Mouse (Mus musculus): ENCODE measurements at regions not wholly inside any gene's neighbourhood (a gene's known extent, or its start where the extent isn't known, plus 50 kb on each side); places are given as distances from the start of the nearest gene placed in this dataset.
"Not testable (repeated sequence)": the region's sequence is repeated elsewhere in the genome, so short reads cannot be mapped to it uniquely, and the experiment has no call there.

- DNase-seq (ENCODE audit: low spot score) (no peak), ATAC-seq (ENCODE audit: extremely low read depth, insufficient number of reproducible peaks, low FRiP score, poor library complexity, severe bottlenecking) (peak; percentile 77)
- Histone ChIP-seq H3K36me3 (replicated peaks) (no peaks in the 10 kb centered on the region), H3K9me3 (replicated peaks) (no peaks in the 10 kb centered on the region), H3K27me3 (ENCODE audit: insufficient read depth, low read length) (no peaks in the 10 kb centered on the region), H3K4me3 (ENCODE audit: low read depth, low read length) (peak overlapping the region; percentile 38; the same call in 1 of the 2 replicates), H3K4me1 (ENCODE audit: insufficient read depth, low read depth, low read length) (peaks cover 5% of the 10 kb centered on the region)
- TF ChIP-seq TAL1 (conservative IDR thresholded peaks at IDR 0.05; ENCODE audit: low read depth, low read length) (no peak), GATA1 (IDR thresholded peaks at IDR 0.05; ENCODE audit: borderline replicate concordance, low read length) (no peak), POLR2AphosphoS5 (IDR thresholded peaks at IDR 0.05; ENCODE audit: insufficient replicate concordance, low read depth, low read length) (no peak), GATA2 (IDR thresholded peaks at IDR 0.05; ENCODE audit: borderline replicate concordance, low read depth, low read length) (no peak), CTCF (IDR thresholded peaks at IDR 0.05; ENCODE audit: low read depth, low read length) (no peak)
Measured at GRCm38 (mm10) chr15:17448218-17448617, 719.7 kb downstream of the Cdh9 start.

DNA sequence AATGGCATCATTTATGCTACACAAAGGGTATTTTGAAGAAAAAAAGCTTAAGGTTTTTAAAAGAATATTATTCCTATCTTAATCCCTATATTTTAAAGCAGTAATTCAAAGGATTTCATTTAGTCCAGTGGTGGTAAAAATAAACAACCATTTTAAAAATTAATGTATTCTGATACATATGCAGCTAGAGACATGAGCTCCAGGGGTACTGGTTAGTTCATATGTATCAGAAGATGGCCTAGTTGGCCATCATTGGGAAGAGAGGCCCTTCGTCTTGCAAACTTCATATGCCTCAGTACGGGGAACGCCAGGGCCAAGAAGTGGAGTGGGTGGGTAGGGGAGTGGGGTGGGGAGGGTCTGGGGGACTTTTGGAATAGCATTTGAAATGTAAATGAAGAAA lies 721.2 kb downstream of the Cdh9 start:
- DNase-seq (ENCODE audit: low spot score); ATAC-seq (ENCODE audit: extremely low read depth, insufficient number of reproducible peaks, low FRiP score, poor library complexity, severe bottlenecking); H3K27me3 ChIP-seq (ENCODE audit: insufficient read depth, low read length); H3K4me3 ChIP-seq (ENCODE audit: low read depth, low read length); H3K9me3 ChIP-seq (replicated peaks); H3K36me3 ChIP-seq (replicated peaks); H3K4me1 ChIP-seq (ENCODE audit: insufficient read depth, low read depth, low read length): not testable (repeated sequence)

DNA sequence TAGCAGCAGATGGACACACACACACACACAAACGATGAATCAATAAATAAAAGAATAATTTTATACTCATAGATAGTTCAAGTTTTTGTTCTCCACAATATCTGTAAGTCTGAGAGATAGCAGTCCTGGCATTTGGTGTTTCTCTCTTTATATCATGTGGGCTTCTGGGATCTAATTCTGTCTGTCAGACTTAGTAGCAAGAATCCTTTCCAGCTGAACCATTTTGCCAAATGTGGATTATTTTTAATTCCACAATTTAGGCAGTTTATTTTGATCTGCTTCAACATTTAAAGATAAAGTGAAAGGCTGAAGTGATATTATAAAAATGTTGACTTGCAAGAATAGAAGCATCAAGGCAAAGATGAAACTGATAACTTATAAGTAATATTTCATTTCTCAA lies 738.5 kb downstream of the Cdh9 start:
- no peak overlapping the region for H3K4me3 ChIP-seq (ENCODE audit: low read depth, low read length)
- TF ChIP-seq CTCF (IDR thresholded peaks at IDR 0.05; ENCODE audit: low read depth, low read length), result no peak
- no peaks in the 10 kb centered on the region for H3K27me3 ChIP-seq (ENCODE audit: insufficient read depth, low read length)
- ATAC-seq (ENCODE audit: extremely low read depth, insufficient number of reproducible peaks, low FRiP score, poor library complexity, severe bottlenecking) (no peak), DNase-seq (ENCODE audit: low spot score) (no peak)
- no peaks in the 10 kb centered on the region for H3K9me3 ChIP-seq (replicated peaks)
- H3K4me1 ChIP-seq (ENCODE audit: insufficient read depth, low read depth, low read length), result no peaks in the 10 kb centered on the region
- no peaks in the 10 kb centered on the region for H3K36me3 ChIP-seq (replicated peaks)

DNA sequence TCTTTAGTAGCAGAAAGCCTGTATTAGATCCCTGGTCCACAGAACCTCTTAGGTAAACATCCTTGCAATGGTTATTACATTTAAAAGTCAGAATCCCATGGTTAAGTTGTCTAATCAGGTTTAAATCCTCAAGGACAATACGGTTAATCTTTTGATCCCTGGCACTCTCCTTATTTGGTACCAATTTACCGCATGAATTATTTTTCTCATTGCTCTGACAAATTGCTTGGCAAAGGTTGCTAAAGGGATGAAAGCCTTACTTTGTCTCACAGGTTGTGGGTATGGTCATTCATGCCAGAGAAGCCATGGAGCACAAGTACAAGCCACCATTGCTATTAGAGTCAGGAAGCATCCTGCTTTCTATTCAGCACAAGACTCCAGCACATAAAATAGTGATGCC lies 765.0 kb downstream of the Cdh9 start:
- no peaks in the 10 kb centered on the region for H3K27me3 ChIP-seq (ENCODE audit: insufficient read depth, low read length)
- no peak for DNase-seq (ENCODE audit: low spot score)
- no peaks in the 10 kb centered on the region for H3K4me1 ChIP-seq (ENCODE audit: insufficient read depth, low read depth, low read length)
- no peaks in the 10 kb centered on the region for H3K9me3 ChIP-seq (replicated peaks)
- no peak overlapping the region for H3K4me3 ChIP-seq (ENCODE audit: low read depth, low read length)
- ATAC-seq (ENCODE audit: extremely low read depth, insufficient number of reproducible peaks, low FRiP score, poor library complexity, severe bottlenecking), result no peak
- H3K36me3 ChIP-seq (replicated peaks), result no peaks in the 10 kb centered on the region
- TF ChIP-seq TAL1 (conservative IDR thresholded peaks at IDR 0.05; ENCODE audit: low read depth, low read length), result no peak
- TF ChIP-seq POLR2AphosphoS5 (IDR thresholded peaks at IDR 0.05; ENCODE audit: insufficient replicate concordance, low read depth, low read length), result no peak
- TF ChIP-seq GATA2 (IDR thresholded peaks at IDR 0.05; ENCODE audit: borderline replicate concordance, low read depth, low read length), result no peak
- no peak for TF ChIP-seq GATA1 (IDR thresholded peaks at IDR 0.05; ENCODE audit: borderline replicate concordance, low read length)
- TF ChIP-seq CTCF (IDR thresholded peaks at IDR 0.05; ENCODE audit: low read depth, low read length), result no peak
